Mouse (Mus musculus) heart, embryonic 13.5 days (tissue): Measurements from ENCODE around the gene Fgfr2. TPM values are rescaled to one million over a fixed set of nuclear protein-coding genes. Genes with fewer than 3 reads are reported as not detected.

Experiments
- ATAC-seq: fragments of 200-750 bp; cut with Nextera tagmentation; 2 replicates; pipeline ENCODE4 v1.8.0; 2017; ENCODE audit warnings: moderate TSS enrichment; ENCODE audit not compliant: insufficient number of reproducible peaks, low FRiP score, low TSS enrichment; ENCODE audit errors: extremely low read depth
- H3K27ac ChIP-seq: fragments of 300-500 bp; sonication (generic); replicated peaks from 2 replicates; pipeline ENCODE4 v1.5.1; 2015; ENCODE audit warnings: moderate library complexity, mild to moderate bottlenecking, inconsistent platforms
- H3K27me3 ChIP-seq: fragments of 300-500 bp; sonication (generic); replicated peaks from 2 replicates; pipeline ENCODE4 v1.6.1; 2015; ENCODE audit warnings: mild to moderate bottlenecking, inconsistent platforms
- H3K36me3 ChIP-seq: fragments of 300-500 bp; sonication (generic); 2 replicates; pipeline ENCODE4 v1.6.1; 2015; ENCODE audit warnings: mild to moderate bottlenecking, inconsistent platforms
- H3K4me1 ChIP-seq: fragments of 300-500 bp; sonication (generic); 2 replicates; pipeline ENCODE4 v1.6.1; 2015; ENCODE audit warnings: inconsistent platforms
- H3K4me2 ChIP-seq: fragments of 300-500 bp; sonication (generic); 2 replicates; pipeline ENCODE4 v1.6.1; 2015; ENCODE audit warnings: inconsistent platforms, mild to moderate bottlenecking, moderate library complexity
- H3K4me3 ChIP-seq: fragments of 300-500 bp; sonication (generic); 2 replicates; pipeline ENCODE4 v1.5.1; 2015; ENCODE audit warnings: moderate library complexity, mild to moderate bottlenecking, inconsistent platforms
- H3K9ac ChIP-seq: fragments of 300-500 bp; sonication (generic); 2 replicates; pipeline ENCODE4 v1.6.1; 2015; ENCODE audit warnings: inconsistent platforms, mild to moderate bottlenecking, moderate library complexity
- H3K9me3 ChIP-seq: fragments of 300-500 bp; sonication (generic); 2 replicates; pipeline ENCODE4 v1.6.1; 2016; ENCODE audit warnings: inconsistent platforms
- whole genome bisulfite sequencing: fragments of 180-500 bp; shearing (Covaris S2); methylation state at CpG from one replicate; pipeline ENCODE4 v1.1.7; 2015; ENCODE audit warnings: mixed read lengths; 5-methylcytosine and 5-hydroxymethylcytosine counted together
- polyA plus RNA-seq: library from polyadenylated mRNA; unstranded; fragments of >200 nt; fragmentation: Nextera tagmentation; extraction: Ambion mirVana; gene quantifications from 2 replicates; pipeline ENCODE4 v1.2.1, GENCODE M21; 2015

Fgfr2 gene
- polyA plus RNA-seq, 1 experiment from 2014 or later = 22.5 TPM

DNA sequence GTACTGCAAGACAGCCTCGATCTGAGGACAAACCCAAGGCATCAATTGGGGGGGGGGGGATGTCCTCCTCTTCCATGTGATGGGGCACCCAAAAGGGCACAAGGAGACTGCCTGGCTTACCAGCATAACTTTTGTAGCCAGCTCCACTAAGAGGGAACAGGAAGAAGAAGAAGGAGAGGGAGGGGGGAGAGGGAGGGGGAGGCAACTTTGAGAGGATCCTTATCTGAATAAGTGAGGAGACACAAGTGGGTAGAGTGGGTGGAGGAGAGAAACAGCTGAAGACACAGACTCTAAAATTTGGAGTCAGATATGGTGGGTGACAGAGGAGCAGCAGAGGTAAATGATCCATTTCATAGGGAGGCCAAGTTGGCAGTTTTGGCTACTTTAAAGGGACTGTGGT lies 2562.2 kb downstream of the Fgfr2 start:
- Histone ChIP-seq H3K4me1 (0 out of 2 replicates have a peak, but pooled peaks cover 11% of the 10 kb centered on the region), H3K4me3 (no peak overlapping the region), H3K27me3 (no peaks in the 10 kb centered on the region), H3K9me3 (no peaks in the 10 kb centered on the region), H3K27ac (no peak overlapping the region), H3K9ac (no peak overlapping the region), H3K36me3 (no peaks in the 10 kb centered on the region), H3K4me2 (no peak overlapping the region)
- WGBS = 60% methylated on average over 1 of the region's 1 CpGs
- no peak for ATAC-seq

DNA sequence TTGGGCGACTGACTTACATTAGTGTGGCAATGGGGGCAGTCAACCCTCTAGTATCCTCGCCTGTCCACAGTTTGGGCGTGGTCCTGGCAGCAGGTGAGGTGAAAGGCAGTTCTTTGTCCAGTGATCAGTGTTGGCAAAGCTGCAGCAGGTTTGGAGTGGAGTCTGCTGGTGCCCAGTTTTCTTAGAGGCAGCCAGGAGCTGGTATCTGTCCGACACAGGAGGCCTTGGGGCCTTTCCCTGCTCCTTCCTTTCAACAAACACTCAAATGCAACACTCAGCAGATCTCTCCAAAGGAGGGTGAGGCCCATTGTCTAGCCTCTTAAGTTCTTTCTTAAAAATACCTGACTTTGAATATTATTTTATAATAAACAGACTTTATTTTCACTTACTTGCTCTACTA lies 2564.6 kb downstream of the Fgfr2 start:
- Histone ChIP-seq H3K9me3 (no peaks in the 10 kb centered on the region), H3K4me3 (no peak overlapping the region), H3K36me3 (no peaks in the 10 kb centered on the region), H3K4me1 (no peaks in the 10 kb centered on the region; the same call in 1 of the 2 replicates), H3K9ac (no peak overlapping the region), H3K27ac (no peak overlapping the region), H3K4me2 (no peak overlapping the region), H3K27me3 (no peaks in the 10 kb centered on the region)
- ATAC-seq = no peak
- WGBS = 67% methylated on average over 4 of the region's 4 CpGs

DNA sequence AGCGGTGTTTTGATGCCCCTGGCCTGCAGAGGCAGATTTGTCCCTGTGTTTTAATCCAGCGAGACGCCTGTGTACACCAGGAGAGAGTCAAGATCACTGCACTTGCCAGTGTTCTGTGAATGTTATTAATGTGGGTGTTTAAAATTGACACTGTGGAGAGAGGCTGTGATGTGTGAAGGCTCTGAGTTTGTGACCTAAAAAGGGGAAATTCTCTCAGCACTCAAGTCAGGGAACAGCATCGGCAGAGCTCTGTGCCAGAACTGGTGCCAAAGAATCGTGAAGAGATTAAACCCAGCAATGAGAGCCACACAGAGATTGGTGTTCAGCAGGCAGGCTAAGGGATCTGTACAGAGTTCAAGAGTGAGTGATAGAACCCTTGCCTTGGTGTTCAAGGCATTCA lies 2567.6 kb downstream of the Fgfr2 start:
- no peaks in the 10 kb centered on the region for H3K9me3 ChIP-seq

DNA sequence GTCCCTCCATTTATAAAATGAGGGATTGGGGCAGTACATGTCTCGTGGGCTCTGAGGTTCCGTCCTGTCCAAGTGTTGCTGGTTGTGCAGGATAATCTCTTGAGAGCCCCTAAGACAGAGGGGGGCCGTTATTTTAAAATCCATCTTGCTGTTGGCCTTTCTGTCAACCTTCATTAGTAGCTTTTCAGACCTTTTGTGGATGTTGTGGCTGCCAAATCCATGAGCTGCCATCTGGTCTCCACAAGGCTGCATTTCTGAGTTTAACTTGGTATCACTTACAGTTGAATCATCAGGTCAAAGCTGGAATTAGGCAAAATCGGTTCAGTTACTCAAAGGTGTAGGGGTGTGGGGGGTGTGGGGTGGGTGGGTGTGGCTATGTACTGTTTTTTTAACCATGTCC lies 2569.8 kb downstream of the Fgfr2 start:
- H3K4me1 ChIP-seq = peaks cover 4% of the 10 kb centered on the region; the same call in 1 of the 2 replicates
- no peak overlapping the region for H3K4me2 ChIP-seq
- ATAC-seq = no peak
- no peaks in the 10 kb centered on the region for H3K9me3 ChIP-seq
- H3K4me3 ChIP-seq = no peak overlapping the region
- no peaks in the 10 kb centered on the region for H3K27me3 ChIP-seq
- WGBS = 75% methylated on average over 4 of the region's 4 CpGs
- H3K36me3 ChIP-seq = no peaks in the 10 kb centered on the region
- no peak overlapping the region for H3K9ac ChIP-seq
- H3K27ac ChIP-seq = no peak overlapping the region

More for the DNA sequence above, 2567.6 kb downstream of the Fgfr2 start:
- Histone ChIP-seq H3K27ac (no peak overlapping the region), H3K4me3 (no peak overlapping the region), H3K27me3 (no peaks in the 10 kb centered on the region), H3K4me2 (no peak overlapping the region), H3K36me3 (no peaks in the 10 kb centered on the region), H3K9ac (no peak overlapping the region), H3K4me1 (peaks cover 4% of the 10 kb centered on the region; the same call in 1 of the 2 replicates)
- no peak for ATAC-seq
- WGBS = 66% methylated on average over 5 of the region's 5 CpGs

DNA sequence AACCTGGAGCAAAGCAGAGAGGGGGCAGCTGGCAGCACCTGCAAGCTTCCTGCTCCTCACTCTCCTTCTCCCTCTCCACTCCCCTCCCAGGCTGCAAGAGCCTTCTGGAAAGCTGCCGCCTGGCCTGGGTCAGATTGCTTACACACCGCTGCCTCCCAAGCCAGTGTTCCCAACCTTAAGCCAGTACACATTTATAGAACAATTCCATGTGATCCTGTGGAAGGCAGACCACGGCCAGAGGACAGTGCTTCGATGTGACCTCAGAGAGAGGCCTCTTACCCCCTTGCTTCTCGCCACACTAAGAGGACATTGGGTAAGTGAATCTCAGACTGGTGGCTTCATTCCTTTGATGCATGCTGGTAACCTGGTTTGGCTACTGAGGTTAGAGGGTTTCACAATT lies 2570.4 kb downstream of the Fgfr2 start:
- H3K36me3 ChIP-seq = no peaks in the 10 kb centered on the region
- H3K27me3 ChIP-seq = no peaks in the 10 kb centered on the region
- H3K9ac ChIP-seq = 0 out of 2 replicates have a peak overlapping the region, but pooled peaks have one; percentile 14
- H3K4me2 ChIP-seq = no peak overlapping the region
- ATAC-seq = no peak
- H3K4me1 ChIP-seq = peaks cover 4% of the 10 kb centered on the region; the same call in 1 of the 2 replicates
- 36% methylated on average over 5 of the region's 5 CpGs for WGBS
- H3K4me3 ChIP-seq = no peak overlapping the region
- no peaks in the 10 kb centered on the region for H3K9me3 ChIP-seq
- H3K27ac ChIP-seq = 0 out of 2 replicates have a peak overlapping the region, but pooled peaks have one; percentile 18

DNA sequence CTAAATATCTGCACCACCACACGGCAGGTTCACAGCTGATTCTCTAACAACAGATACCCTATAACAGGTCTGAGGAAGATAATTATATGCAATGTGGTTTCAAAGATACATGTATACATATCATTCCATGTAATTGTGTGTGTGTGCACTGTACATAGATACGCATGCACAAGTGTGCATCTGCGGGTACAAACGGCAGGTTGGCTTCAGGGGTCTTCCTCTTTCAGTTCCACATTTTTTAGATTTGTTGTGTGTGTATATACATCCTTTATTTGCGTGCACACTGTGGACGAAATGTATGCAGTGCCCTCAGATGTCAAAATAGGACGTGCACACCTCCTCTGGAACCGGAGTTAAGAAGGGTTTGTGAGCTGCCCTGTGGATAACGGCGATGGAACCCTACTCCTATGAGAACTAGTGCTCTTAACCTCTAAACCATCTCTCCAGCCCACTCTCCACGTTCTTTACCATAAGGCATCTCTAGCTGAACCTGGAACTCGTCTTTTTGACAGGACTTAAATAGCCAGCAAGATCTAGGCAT lies 2575.4 kb downstream of the Fgfr2 start:
- peak overlapping the region; percentile 95 for H3K4me3 ChIP-seq
- H3K9me3 ChIP-seq = no peaks in the 10 kb centered on the region
- H3K27me3 ChIP-seq = no peaks in the 10 kb centered on the region
- peak overlapping the region; percentile 91 for H3K4me2 ChIP-seq
- H3K36me3 ChIP-seq = peaks cover 29% of the 10 kb centered on the region
- H3K27ac ChIP-seq = peak overlapping the region; percentile 100
- ATAC-seq = no peak
- 76% methylated on average over 12 of the region's 12 CpGs for WGBS
- H3K9ac ChIP-seq = peak overlapping the region; percentile 98
- peaks cover 23% of the 10 kb centered on the region for H3K4me1 ChIP-seq

DNA sequence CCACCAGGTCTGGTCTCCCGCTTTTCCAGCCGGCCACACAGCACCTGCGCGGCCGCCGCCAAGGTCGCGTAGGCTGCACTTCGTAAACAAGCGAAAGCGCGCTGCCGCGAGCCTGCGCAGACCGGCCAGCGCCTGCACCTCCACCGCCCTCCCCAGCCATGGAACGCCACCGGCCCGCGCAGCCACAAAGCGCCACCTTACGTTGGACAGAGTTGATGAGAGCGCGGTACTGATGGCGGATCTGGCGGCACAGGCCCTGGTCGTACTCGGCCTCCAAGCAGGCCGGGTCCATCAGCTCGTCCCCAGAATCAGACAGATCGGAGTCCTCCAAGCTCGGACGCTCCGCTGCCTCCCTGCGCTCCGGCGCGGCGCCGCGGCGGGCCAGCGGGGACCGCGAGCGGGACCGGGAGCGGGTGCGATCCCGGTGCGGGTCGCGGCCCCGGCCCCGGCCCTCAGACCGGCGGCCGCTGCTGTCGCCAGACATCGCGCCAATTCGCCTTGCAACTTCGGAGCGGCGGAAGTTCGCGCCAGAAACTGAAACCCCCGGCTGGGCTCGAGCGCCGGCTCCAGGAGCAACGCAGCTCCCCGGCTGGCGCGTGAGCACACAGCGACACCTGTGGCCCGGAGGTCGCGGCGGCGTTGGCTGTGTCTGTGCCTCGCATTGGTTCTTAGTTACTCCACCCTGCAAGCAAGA lies 2576.2 kb downstream of the Fgfr2 start:
- under 1% methylated on average over 84 of the region's 84 CpGs for WGBS
- peak overlapping the region; percentile 91 for H3K4me2 ChIP-seq
- peaks cover 37% of the 10 kb centered on the region for H3K36me3 ChIP-seq
- peaks cover 23% of the 10 kb centered on the region for H3K4me1 ChIP-seq
- peak overlapping the region; percentile 100 for H3K27ac ChIP-seq
- no peaks in the 10 kb centered on the region for H3K27me3 ChIP-seq
- ATAC-seq = peak; percentile 90
- H3K9ac ChIP-seq = peak overlapping the region; percentile 98
- H3K9me3 ChIP-seq = no peaks in the 10 kb centered on the region
- H3K4me3 ChIP-seq = peak overlapping the region; percentile 95

DNA sequence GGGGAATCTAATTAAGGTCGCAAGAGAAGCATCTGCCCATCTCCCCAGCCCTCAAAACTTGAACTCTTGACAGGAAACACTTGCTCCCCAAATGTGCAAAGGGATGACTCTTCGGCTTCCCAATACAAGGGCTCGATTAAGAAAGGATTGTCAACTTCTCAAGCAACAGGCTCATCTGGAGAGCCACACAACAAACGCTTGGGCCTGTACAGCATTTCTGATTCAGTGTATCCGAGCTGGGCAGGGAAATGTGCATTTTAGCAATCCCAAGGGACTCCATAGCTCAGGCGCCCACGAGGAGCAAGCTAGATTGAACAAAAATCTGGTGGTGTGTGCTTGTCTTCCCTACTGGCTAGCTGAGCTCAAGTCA lies 2576.7 kb downstream of the Fgfr2 start:
- Histone ChIP-seq H3K4me3 (peak overlapping the region; percentile 95), H3K9ac (peak overlapping the region; percentile 98), H3K27ac (peak overlapping the region; percentile 100), H3K9me3 (no peaks in the 10 kb centered on the region), H3K4me2 (peak overlapping the region; percentile 91), H3K36me3 (peaks cover 42% of the 10 kb centered on the region), H3K4me1 (peaks cover 23% of the 10 kb centered on the region), H3K27me3 (no peaks in the 10 kb centered on the region)
- 2% methylated on average over 7 of the region's 7 CpGs for WGBS
- ATAC-seq = no peak

DNA sequence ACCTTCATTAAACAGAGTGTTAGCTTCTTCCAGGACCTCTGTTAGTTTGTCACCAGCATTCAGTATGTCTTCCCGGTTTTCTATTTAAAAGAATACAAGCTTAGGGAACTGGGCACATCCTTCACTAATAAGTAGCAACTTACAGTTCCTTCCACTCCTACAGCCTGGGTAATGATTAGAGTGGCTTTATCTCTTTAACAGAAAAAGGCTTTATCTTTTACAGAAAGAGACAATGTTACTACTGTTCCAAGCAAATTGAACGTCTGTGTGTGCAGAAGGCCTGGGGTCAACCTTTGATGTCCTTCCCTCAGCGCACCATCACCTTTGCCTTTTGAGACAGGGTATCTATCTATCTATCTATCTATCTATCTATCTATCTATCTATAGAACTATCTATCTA lies 2577.3 kb downstream of the Fgfr2 start:
- ATAC-seq = no peak
- H3K27me3 ChIP-seq = no peaks in the 10 kb centered on the region
- peak overlapping the region; percentile 98 for H3K9ac ChIP-seq
- H3K36me3 ChIP-seq = peaks cover 46% of the 10 kb centered on the region
- H3K27ac ChIP-seq = peak overlapping the region; percentile 100
- WGBS = 47% methylated on average over 3 of the region's 3 CpGs
- peak overlapping the region; percentile 95 for H3K4me3 ChIP-seq
- H3K9me3 ChIP-seq = no peaks in the 10 kb centered on the region
- H3K4me2 ChIP-seq = peak overlapping the region; percentile 91
- peaks cover 23% of the 10 kb centered on the region for H3K4me1 ChIP-seq

DNA sequence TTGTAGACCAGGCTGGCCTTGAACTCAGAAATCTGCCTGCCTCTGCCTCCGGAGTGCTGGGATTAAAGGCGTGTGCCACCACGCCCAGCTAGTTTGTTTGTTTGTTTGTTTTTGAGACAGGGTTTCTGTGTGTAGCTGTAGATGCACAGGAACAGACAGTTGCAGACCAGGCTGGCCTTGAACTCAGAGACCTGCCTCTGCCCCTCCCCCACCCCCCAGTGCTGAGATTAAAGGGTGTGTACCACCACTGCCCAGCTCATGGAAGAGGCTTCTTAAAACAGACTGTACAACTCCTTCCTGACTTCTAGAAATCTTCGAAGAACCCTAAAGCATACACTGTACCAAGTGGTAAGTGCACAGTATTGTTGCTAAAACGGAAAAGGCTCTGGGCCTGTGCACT lies 2577.7 kb downstream of the Fgfr2 start:
- H3K27me3 ChIP-seq = no peaks in the 10 kb centered on the region
- no peak for ATAC-seq
- H3K36me3 ChIP-seq = peaks cover 49% of the 10 kb centered on the region
- H3K4me1 ChIP-seq = peaks cover 23% of the 10 kb centered on the region
- H3K4me2 ChIP-seq = peak overlapping the region; percentile 91
- peak overlapping the region; percentile 100 for H3K27ac ChIP-seq
- no peaks in the 10 kb centered on the region for H3K9me3 ChIP-seq
- 86% methylated on average over 5 of the region's 5 CpGs for WGBS
- peak overlapping the region; percentile 98 for H3K9ac ChIP-seq
- peak overlapping the region; percentile 95 for H3K4me3 ChIP-seq

DNA sequence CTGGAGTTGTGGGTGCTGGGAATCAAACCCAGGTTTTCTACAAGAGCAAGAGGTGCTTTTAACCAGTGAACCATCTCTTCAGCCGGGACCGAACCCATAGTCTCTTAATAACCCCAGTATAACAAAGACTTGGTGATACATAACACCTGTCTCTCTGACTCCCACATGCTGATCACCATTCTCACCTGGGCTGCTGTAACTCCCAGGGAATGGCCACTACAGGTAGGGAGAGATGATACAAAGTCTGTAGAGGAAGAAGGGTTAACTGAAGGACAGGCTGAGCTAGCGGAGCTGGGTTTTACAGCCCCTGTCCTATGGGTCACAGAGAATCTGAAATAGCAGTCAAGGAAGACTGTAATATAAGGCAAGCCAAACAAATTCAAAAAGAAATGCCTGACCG lies 2580.0 kb downstream of the Fgfr2 start:
- Histone ChIP-seq H3K4me2 (no peak overlapping the region), H3K36me3 (peaks cover 72% of the 10 kb centered on the region), H3K9me3 (no peaks in the 10 kb centered on the region), H3K9ac (no peak overlapping the region), H3K4me3 (no peak overlapping the region), H3K4me1 (peaks cover 35% of the 10 kb centered on the region), H3K27ac (no peak overlapping the region), H3K27me3 (no peaks in the 10 kb centered on the region)
- WGBS = 93% methylated on average over 4 of the region's 4 CpGs
- ATAC-seq = no peak

DNA sequence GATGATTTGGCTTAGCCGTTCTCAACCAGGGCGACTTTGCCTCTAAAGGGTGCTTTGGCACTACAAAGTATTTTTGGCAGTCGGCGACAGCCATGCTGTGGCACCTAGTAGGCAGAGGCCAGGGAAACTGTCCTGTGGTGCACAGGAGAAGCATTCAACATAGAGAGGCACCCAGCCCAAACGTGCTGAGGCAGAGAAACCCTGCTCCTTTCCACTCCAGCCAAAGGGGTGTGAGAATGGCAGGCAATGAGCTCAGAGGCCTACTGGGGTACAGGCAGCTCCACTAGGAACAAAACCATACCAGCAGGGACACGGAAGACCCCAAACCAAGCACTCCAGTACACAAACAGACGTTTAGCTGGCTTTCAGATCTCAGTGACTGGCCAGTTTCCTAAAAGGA lies 2583.0 kb downstream of the Fgfr2 start:
- peaks cover 23% of the 10 kb centered on the region for H3K4me1 ChIP-seq
- H3K27ac ChIP-seq = peak overlapping the region; percentile 39; the same call in 1 of the 2 replicates
- ATAC-seq = no peak
- no peaks in the 10 kb centered on the region for H3K27me3 ChIP-seq
- H3K4me2 ChIP-seq = no peak overlapping the region
- 79% methylated on average over 7 of the region's 7 CpGs for WGBS
- no peak overlapping the region for H3K9ac ChIP-seq
- no peak overlapping the region for H3K4me3 ChIP-seq
- peaks cover 97% of the 10 kb centered on the region for H3K36me3 ChIP-seq
- H3K9me3 ChIP-seq = no peaks in the 10 kb centered on the region
